ENCODE assay signal across 7 mouse cellular contexts in genomic region chr16:38742113-38742658, GRCm38 (mm10). TPM values are rescaled to one million over a fixed set of nuclear protein-coding genes. Genes with fewer than 3 reads are reported as not detected.
DNase-seq lines count a peak whose midpoint lies in the region; ATAC-seq and TF ChIP-seq lines count a peak whose summit lies in the region.

Gene B4galt4 (plus strand): TSS chr16:38742264.

- no peaks in the 10 kb centered on the region for H3K27me3 ChIP-seq in embryonic facial prominence, embryonic 13.5 days
- no peaks in the 10 kb centered on the region for H3K27me3 ChIP-seq in limb, embryonic 14.5 days (ENCODE audit: control insufficient read depth, insufficient read depth, low read length)
- H3K27me3 ChIP-seq in midbrain, embryonic 16.5 days (ENCODE audit: control insufficient read depth, insufficient read depth, low read depth, low read length) = no peaks in the 10 kb centered on the region; the same call in 1 of the 2 replicates
- H3K27me3 ChIP-seq in stomach, embryonic 15.5 days (replicated peaks) = no peaks in the 10 kb centered on the region

- H3K4me2 ChIP-seq in embryonic facial prominence, embryonic 13.5 days = peak within 1 kb of the TSS; percentile 86
- peak within 1 kb of the TSS; percentile 70 for H3K4me2 ChIP-seq in limb, embryonic 14.5 days (replicated peaks; ENCODE audit: low read depth, low read length, severe bottlenecking)
- H3K4me2 ChIP-seq in midbrain, embryonic 16.5 days (ENCODE audit: low read length) = peak within 1 kb of the TSS; percentile 88
- peak within 1 kb of the TSS; percentile 91 for H3K4me2 ChIP-seq in stomach, embryonic 15.5 days

- H3K4me3 ChIP-seq in embryonic facial prominence, embryonic 13.5 days = peak within 1 kb of the TSS; percentile 73
- H3K4me3 ChIP-seq in limb, embryonic 14.5 days (replicated peaks; ENCODE audit: low read length) = peak within 1 kb of the TSS; percentile 86
- peak within 1 kb of the TSS; percentile 90 for H3K4me3 ChIP-seq in midbrain, embryonic 16.5 days (ENCODE audit: low read depth, low read length)
- peak within 1 kb of the TSS; percentile 72 for H3K4me3 ChIP-seq in stomach, embryonic 15.5 days (replicated peaks)

- peak within 1 kb of the TSS; percentile 85 for H3K9ac ChIP-seq in embryonic facial prominence, embryonic 13.5 days
- peak within 1 kb of the TSS; percentile 88 for H3K9ac ChIP-seq in limb, embryonic 14.5 days (ENCODE audit: low read depth, low read length, severe bottlenecking)
- peak within 1 kb of the TSS; percentile 97 for H3K9ac ChIP-seq in midbrain, embryonic 16.5 days (ENCODE audit: low read depth, low read length)
- peak within 1 kb of the TSS; percentile 72 for H3K9ac ChIP-seq in stomach, embryonic 15.5 days

- WGBS in embryonic facial prominence, embryonic 13.5 days = under 1% methylated on average over 53 of the region's 69 CpGs
- WGBS in limb, embryonic 14.5 days = 0% methylated on average over 29 of the region's 69 CpGs
- WGBS in midbrain, embryonic 16.5 days = under 1% methylated on average over 67 of the region's 69 CpGs
- under 1% methylated on average over 69 of the region's 69 CpGs for WGBS in stomach, embryonic 15.5 days

- H3K36me3 ChIP-seq in embryonic facial prominence, embryonic 13.5 days = 0 out of 2 replicates have a peak, but pooled peaks cover 6% of the 10 kb centered on the region
- no peaks in the 10 kb centered on the region for H3K36me3 ChIP-seq in limb, embryonic 14.5 days (ENCODE audit: control insufficient read depth, insufficient read depth, low read length)
- H3K36me3 ChIP-seq in midbrain, embryonic 16.5 days (ENCODE audit: control insufficient read depth, insufficient read depth, low read length) = no peaks in the 10 kb centered on the region; the same call in 1 of the 2 replicates
- no peaks in the 10 kb centered on the region for H3K36me3 ChIP-seq in stomach, embryonic 15.5 days

- DNase-seq in adrenal gland, postnatal 4 days (ENCODE audit: low spot score in 2 of 2) = peak; percentile 43 to 62
- DNase-seq in heart, adult 9 months (ENCODE audit: low spot score in 2 of 2) = peak; percentile 80 to 86
- DNase-seq in kidney, adult 9 months = peak; percentile 61
- peak; percentile 65 for DNase-seq in limb, embryonic 14.5 days (ENCODE audit: low spot score)

- ATAC-seq in embryonic facial prominence, embryonic 13.5 days (ENCODE audit: insufficient number of reproducible peaks, insufficient read depth, low FRiP score, low TSS enrichment, low read depth) = peak; percentile 91
- ATAC-seq in limb, embryonic 14.5 days (ENCODE audit: low FRiP score, low read depth) = peak; percentile 93
- peak; percentile 98 for ATAC-seq in midbrain, embryonic 16.5 days
- peak; percentile 91 for ATAC-seq in stomach, embryonic 15.5 days (ENCODE audit: insufficient read depth, low FRiP score, low read depth)

- peak within 1 kb of the TSS; percentile 84 for H3K27ac ChIP-seq in embryonic facial prominence, embryonic 13.5 days
- peak within 1 kb of the TSS; percentile 76 for H3K27ac ChIP-seq in limb, embryonic 14.5 days (replicated peaks; ENCODE audit: low read depth, low read length)
- H3K27ac ChIP-seq in midbrain, embryonic 16.5 days (ENCODE audit: low read length) = peak within 1 kb of the TSS; percentile 89
- peak within 1 kb of the TSS; percentile 64 for H3K27ac ChIP-seq in stomach, embryonic 15.5 days

- TF ChIP-seq POLR2A in limb, embryonic 14.5 days (IDR thresholded peaks at IDR 0.05; ENCODE audit: borderline replicate concordance, extremely low read depth, insufficient read depth, insufficient read length) = no peak

- H3K4me1 ChIP-seq in embryonic facial prominence, embryonic 13.5 days = peaks cover 7% of the 10 kb centered on the region
- no peaks in the 10 kb centered on the region for H3K4me1 ChIP-seq in limb, embryonic 14.5 days (ENCODE audit: control insufficient read depth, insufficient read depth, low read length)
- H3K4me1 ChIP-seq in midbrain, embryonic 16.5 days (ENCODE audit: control insufficient read depth, insufficient read depth, low read length) = peaks cover 5% of the 10 kb centered on the region; the same call in 1 of the 2 replicates
- 0 out of 2 replicates have a peak, but pooled peaks cover 4% of the 10 kb centered on the region for H3K4me1 ChIP-seq in stomach, embryonic 15.5 days

- H3K9me3 ChIP-seq in embryonic facial prominence, embryonic 13.5 days = no peaks in the 10 kb centered on the region
- H3K9me3 ChIP-seq in limb, embryonic 14.5 days (ENCODE audit: control insufficient read depth, low read length) = no peaks in the 10 kb centered on the region
- no peaks in the 10 kb centered on the region for H3K9me3 ChIP-seq in midbrain, embryonic 16.5 days (replicated peaks; ENCODE audit: control insufficient read depth, low read length, poor library complexity, severe bottlenecking)
- H3K9me3 ChIP-seq in stomach, embryonic 15.5 days = no peaks in the 10 kb centered on the region

RNA-seq across cellular contexts. Expression of gene B4galt4, which starts in this region (rescaled TPM):
- total RNA-seq in adrenal gland, postnatal 4 days (2021) = 10 to 100 TPM; 13.1 to 14.9 TPM
- 23.1 and 29.1 TPM in 2 replicates for polyA plus RNA-seq in embryonic facial prominence, embryonic 13.5 days (2015; fragmentation: Nextera tagmentation; extraction: Ambion mirVana)
- polyA plus RNA-seq in limb, embryonic 14.5 days (2012; rRNA removed) = 17.7 and 18.7 TPM in 2 replicates
- polyA plus RNA-seq in limb, embryonic 14.5 days (2014; fragmentation: Nextera tagmentation; extraction: Ambion mirVana) = 30.9 and 34.3 TPM in 2 replicates
- 31.5 and 35.6 TPM in 2 replicates for polyA plus RNA-seq in midbrain, embryonic 16.5 days (2015; fragmentation: Nextera tagmentation; extraction: Ambion mirVana)
- 21.1 and 21.8 TPM in 2 replicates for polyA plus RNA-seq in stomach, embryonic 15.5 days (2015; fragmentation: Nextera tagmentation; extraction: Ambion mirVana)

Comparison
In these comparisons a context has a peak if more than half of its experiments do, and no peak if none do; other contexts are left out.
1. Peak in every context shown above with its lines: DNase-seq, ATAC-seq, H3K4me3 ChIP-seq and H3K27ac ChIP-seq.